Mouse (Mus musculus) neural tube, embryonic 13.5 days (tissue): Measurements from ENCODE around the gene Slc6a1. TPM values are rescaled to one million over a fixed set of nuclear protein-coding genes. Genes with fewer than 3 reads are reported as not detected.
A peak's percentile ranks its signal among the peaks of the same experiment; 100 is the strongest.

ENCODE experiments used
- ATAC-seq: fragments of 200-750 bp; cut with Nextera tagmentation; 2 replicates; pipeline ENCODE4 v1.8.0; 2017; ENCODE audit warnings: low read depth, mild to moderate bottlenecking, moderate TSS enrichment, moderate library complexity
- H3K27ac ChIP-seq: fragments of 300-500 bp; sonication (generic); replicated peaks from 2 replicates; pipeline ENCODE4 v1.5.1; 2015; ENCODE audit warnings: moderate library complexity, mild to moderate bottlenecking, inconsistent platforms
- H3K27me3 ChIP-seq: fragments of 300-500 bp; sonication (generic); 2 replicates; pipeline ENCODE4 v1.6.1; 2015; ENCODE audit warnings: mild to moderate bottlenecking, inconsistent platforms
- H3K36me3 ChIP-seq: fragments of 300-500 bp; sonication (generic); 2 replicates; pipeline ENCODE4 v1.6.1; 2015; ENCODE audit warnings: mild to moderate bottlenecking, inconsistent platforms
- H3K4me1 ChIP-seq: fragments of 300-500 bp; sonication (generic); replicated peaks from 2 replicates; pipeline ENCODE4 v1.6.1; 2015; ENCODE audit warnings: inconsistent platforms
- H3K4me2 ChIP-seq: fragments of 300-500 bp; sonication (generic); 2 replicates; pipeline ENCODE4 v1.6.1; 2015; ENCODE audit warnings: inconsistent platforms, mild to moderate bottlenecking, moderate library complexity
- H3K4me3 ChIP-seq: fragments of 300-500 bp; sonication (generic); 2 replicates; pipeline ENCODE4 v1.5.1; 2015; ENCODE audit warnings: mild to moderate bottlenecking, inconsistent platforms
- H3K9ac ChIP-seq: fragments of 300-500 bp; sonication (generic); 2 replicates; pipeline ENCODE4 v1.6.1; 2015; ENCODE audit warnings: moderate library complexity, mild to moderate bottlenecking, inconsistent platforms
- H3K9me3 ChIP-seq: fragments of 300-500 bp; sonication (generic); 2 replicates; pipeline ENCODE4 v1.6.1; 2016; ENCODE audit warnings: inconsistent platforms
- WGBS: fragments of 180-500 bp; shearing (Covaris S2); methylation state at CpG from one replicate; pipeline ENCODE4 v1.1.7; 2015; 5-methylcytosine and 5-hydroxymethylcytosine counted together
- polyA plus RNA-seq: library from polyadenylated mRNA; unstranded; fragments of >200 nt; fragmentation: Nextera tagmentation; extraction: Ambion mirVana; gene quantifications from 2 replicates; pipeline ENCODE4 v1.2.1, GENCODE M21; 2015

The Slc6a1 gene
- polyA plus RNA-seq, 1 experiment from 2014 or later, result 66.6 TPM

DNA sequence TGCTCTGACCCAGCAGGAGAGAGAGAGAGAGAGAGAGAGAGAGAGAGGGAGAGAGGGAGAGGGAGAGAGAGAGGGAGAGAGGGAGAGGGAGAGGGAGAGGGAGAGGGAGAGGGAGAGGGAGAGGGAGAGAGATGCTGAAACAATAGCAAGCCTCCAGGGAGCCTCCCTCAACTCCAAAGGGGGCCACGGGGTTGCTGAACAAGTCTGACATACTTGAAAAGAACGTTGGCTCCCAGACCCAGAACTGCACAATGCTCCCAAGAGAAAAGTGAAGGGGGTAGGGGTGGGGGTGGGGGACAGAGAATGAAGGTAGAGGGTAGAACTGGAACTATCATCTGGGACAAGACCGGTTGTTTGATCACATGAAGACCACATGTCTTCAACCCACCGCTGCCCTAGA lies 14.5 kb upstream of the Slc6a1 start:
- Histone ChIP-seq H3K4me2 (no peak overlapping the region), H3K9me3 (no peaks in the 10 kb centered on the region), H3K4me3 (no peak overlapping the region), H3K4me1 (peaks cover 49% of the 10 kb centered on the region), H3K27ac (no peak overlapping the region), H3K27me3 (peaks cover 12% of the 10 kb centered on the region; the same call in 1 of the 2 replicates), H3K9ac (no peak overlapping the region), H3K36me3 (no peaks in the 10 kb centered on the region)
- no peak for ATAC-seq
- WGBS, result 18% methylated on average over 4 of the region's 4 CpGs

DNA sequence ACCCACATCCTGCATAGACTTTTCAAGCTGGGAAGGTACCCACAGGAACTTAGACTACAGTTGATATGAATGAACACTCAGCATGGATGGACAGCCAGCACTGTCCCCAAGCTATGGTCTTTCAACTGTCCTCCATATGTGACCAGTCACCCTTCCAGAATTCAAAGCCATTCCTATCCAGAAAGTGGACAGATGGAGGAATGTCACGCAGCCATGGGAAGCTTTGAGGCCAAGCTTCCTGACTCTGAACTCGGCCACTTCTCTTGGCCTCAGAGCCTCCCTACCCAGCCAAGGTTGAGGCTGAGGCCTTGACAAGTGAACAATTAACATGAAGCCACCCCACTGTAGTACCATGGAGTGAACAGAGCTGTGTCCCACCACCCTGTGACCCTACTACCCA lies 12.8 kb upstream of the Slc6a1 start:
- Histone ChIP-seq H3K27me3 (0 out of 2 replicates have a peak, but pooled peaks cover 11% of the 10 kb centered on the region), H3K4me3 (no peak overlapping the region), H3K36me3 (no peaks in the 10 kb centered on the region), H3K4me1 (peaks cover 51% of the 10 kb centered on the region), H3K9ac (no peak overlapping the region), H3K27ac (no peak overlapping the region), H3K4me2 (no peak overlapping the region), H3K9me3 (no peaks in the 10 kb centered on the region)
- 96% methylated on average over 2 of the region's 2 CpGs for WGBS
- ATAC-seq, result no peak

GRCm38 (mm10) chr6:114270799-114271198 lies 11.6 kb upstream of the Slc6a1 start:
- 52% methylated on average over 5 of the region's 5 CpGs for WGBS
- H3K4me3 ChIP-seq, result no peak overlapping the region

GRCm38 (mm10) chr6:114272279-114272678 lies 10.2 kb upstream of the Slc6a1 start:
- H3K27ac ChIP-seq, result no peak overlapping the region
- no peaks in the 10 kb centered on the region for H3K9me3 ChIP-seq
- H3K4me2 ChIP-seq, result no peak overlapping the region
- peaks cover 40% of the 10 kb centered on the region for H3K4me1 ChIP-seq
- no peak overlapping the region for H3K4me3 ChIP-seq
- H3K27me3 ChIP-seq, result peaks cover 15% of the 10 kb centered on the region; the same call in 1 of the 2 replicates
- no peak overlapping the region for H3K9ac ChIP-seq
- ATAC-seq, result no peak
- no peaks in the 10 kb centered on the region for H3K36me3 ChIP-seq
- WGBS, result 73% methylated on average over 15 of the region's 15 CpGs

More at GRCm38 (mm10) chr6:114270799-114271198, 11.6 kb upstream of the Slc6a1 start:
- peaks cover 48% of the 10 kb centered on the region for H3K4me1 ChIP-seq
- H3K4me2 ChIP-seq, result no peak overlapping the region
- no peak for ATAC-seq
- no peak overlapping the region for H3K27ac ChIP-seq
- H3K9me3 ChIP-seq, result no peaks in the 10 kb centered on the region
- H3K27me3 ChIP-seq, result 0 out of 2 replicates have a peak, but pooled peaks cover 11% of the 10 kb centered on the region
- H3K9ac ChIP-seq, result no peak overlapping the region
- no peaks in the 10 kb centered on the region for H3K36me3 ChIP-seq

DNA sequence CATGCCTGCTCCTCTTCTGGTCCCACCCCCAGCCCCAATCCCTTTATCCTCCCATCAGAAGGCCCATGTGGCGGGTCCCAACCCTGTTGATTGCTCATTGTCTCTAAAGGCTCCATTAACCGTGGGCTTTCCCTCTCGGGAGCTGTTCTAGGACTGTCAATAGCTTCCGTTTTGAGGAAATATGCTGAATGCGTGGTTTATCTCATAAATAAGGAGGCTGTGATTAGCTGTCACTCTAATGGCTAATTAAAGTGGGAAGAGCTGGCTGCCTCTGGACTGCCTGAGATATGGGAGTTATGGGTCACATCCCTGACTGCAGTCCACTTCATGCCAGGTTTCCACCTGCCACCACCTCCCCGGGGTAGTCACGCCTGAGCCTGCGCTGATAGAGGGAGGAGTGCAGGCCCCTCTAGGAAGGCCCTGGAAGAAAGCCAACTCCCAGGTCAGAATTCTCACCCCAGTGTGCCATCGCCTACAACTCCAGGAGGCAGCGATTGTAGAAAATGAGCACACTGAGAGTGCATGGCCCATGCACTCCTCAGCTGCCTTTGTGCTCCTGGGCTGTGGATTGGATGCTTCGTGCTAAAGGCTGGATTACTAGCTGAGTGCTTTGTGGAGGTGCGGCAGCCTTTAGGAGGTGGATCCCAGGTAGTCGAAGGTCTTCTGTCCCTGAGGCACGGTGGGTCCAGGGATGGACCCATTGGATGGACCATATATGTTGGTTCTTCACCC lies 8.3 kb upstream of the Slc6a1 start:
- no peak overlapping the region for H3K9ac ChIP-seq
- ATAC-seq, result peak; percentile 73
- H3K27me3 ChIP-seq, result peaks cover 17% of the 10 kb centered on the region; the same call in 1 of the 2 replicates
- 32% methylated on average over 14 of the region's 14 CpGs for WGBS
- peak overlapping the region; percentile 43 for H3K27ac ChIP-seq
- H3K9me3 ChIP-seq, result no peaks in the 10 kb centered on the region
- H3K4me2 ChIP-seq, result no peak overlapping the region
- no peaks in the 10 kb centered on the region for H3K36me3 ChIP-seq
- no peak overlapping the region for H3K4me3 ChIP-seq
- H3K4me1 ChIP-seq, result peaks cover 40% of the 10 kb centered on the region

- H3K4me2 ChIP-seq, result no peak overlapping the region
- no peak overlapping the region for H3K4me3 ChIP-seq
- H3K9ac ChIP-seq, result no peak overlapping the region
- WGBS, result 64% methylated on average over 8 of the region's 8 CpGs
- H3K4me1 ChIP-seq, result peaks cover 34% of the 10 kb centered on the region
- H3K36me3 ChIP-seq, result no peaks in the 10 kb centered on the region
- no peak overlapping the region for H3K27ac ChIP-seq
- ATAC-seq, result no peak
- H3K9me3 ChIP-seq, result no peaks in the 10 kb centered on the region
- H3K27me3 ChIP-seq, result peaks cover 25% of the 10 kb centered on the region
Measured at GRCm38 (mm10) chr6:114275800-114276199, 6.6 kb upstream of the Slc6a1 start.

GRCm38 (mm10) chr6:114283278-114283770 lies 889 bp downstream of the Slc6a1 start:
- Histone ChIP-seq H3K36me3 (no peaks in the 10 kb centered on the region), H3K4me1 (peaks cover 57% of the 10 kb centered on the region), H3K27me3 (peaks cover 62% of the 10 kb centered on the region), H3K4me2 (peak overlapping the region; percentile 58), H3K9me3 (no peaks in the 10 kb centered on the region), H3K4me3 (peak overlapping the region; percentile 66), H3K27ac (peak overlapping the region; percentile 82), H3K9ac (peak overlapping the region; percentile 89)
- WGBS, result 10% methylated on average over 8 of the region's 8 CpGs
- ATAC-seq, result no peak

- H3K4me2 ChIP-seq, result peak overlapping the region; percentile 58
- H3K4me1 ChIP-seq, result peaks cover 63% of the 10 kb centered on the region
- no peak for ATAC-seq
- 37% methylated on average over 10 of the region's 10 CpGs for WGBS
- H3K36me3 ChIP-seq, result no peaks in the 10 kb centered on the region
- no peaks in the 10 kb centered on the region for H3K9me3 ChIP-seq
- H3K9ac ChIP-seq, result peak overlapping the region; percentile 89
- peak overlapping the region; percentile 66 for H3K4me3 ChIP-seq
- peak overlapping the region; percentile 82 for H3K27ac ChIP-seq
- peaks cover 62% of the 10 kb centered on the region for H3K27me3 ChIP-seq
Measured at GRCm38 (mm10) chr6:114283927-114284703, 1.7 kb downstream of the Slc6a1 start.

- Histone ChIP-seq H3K4me2 (peak overlapping the region; percentile 58), H3K4me3 (peak overlapping the region; percentile 66), H3K9ac (peak overlapping the region; percentile 43; the same call in 1 of the 2 replicates), H3K36me3 (no peaks in the 10 kb centered on the region), H3K27ac (no peak overlapping the region), H3K4me1 (peaks cover 76% of the 10 kb centered on the region), H3K9me3 (no peaks in the 10 kb centered on the region), H3K27me3 (peaks cover 58% of the 10 kb centered on the region)
- ATAC-seq, result no peak
- 36% methylated on average over 4 of the region's 4 CpGs for WGBS
Measured at GRCm38 (mm10) chr6:114285424-114285823, 3.0 kb downstream of the Slc6a1 start.

DNA sequence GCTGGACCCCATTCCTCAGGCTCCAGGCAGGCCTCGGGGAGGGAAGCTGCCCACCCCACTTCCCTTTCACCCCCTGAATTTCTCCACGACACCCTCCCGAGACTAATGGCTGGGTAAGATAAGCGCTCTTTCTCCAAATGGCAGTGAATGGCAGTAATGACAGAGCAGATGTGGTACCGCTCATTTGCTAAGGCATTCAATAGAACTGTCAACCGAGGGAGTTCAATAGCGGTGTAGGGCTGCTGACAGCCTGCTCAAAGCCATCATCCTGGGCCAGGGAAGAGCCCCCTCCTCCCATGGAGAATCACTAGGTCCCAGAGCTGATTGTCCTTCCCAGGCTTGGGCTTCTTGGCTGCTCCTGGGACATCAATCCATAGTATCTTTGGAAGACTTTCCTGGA lies 6.7 kb downstream of the Slc6a1 start:
- H3K36me3 ChIP-seq, result no peaks in the 10 kb centered on the region
- H3K4me1 ChIP-seq, result peaks cover 94% of the 10 kb centered on the region
- no peaks in the 10 kb centered on the region for H3K9me3 ChIP-seq
- WGBS, result 12% methylated on average over 7 of the region's 7 CpGs
- H3K4me2 ChIP-seq, result peak overlapping the region; percentile 34; the same call in 1 of the 2 replicates
- peak overlapping the region; percentile 31; the same call in 1 of the 2 replicates for H3K9ac ChIP-seq
- H3K27me3 ChIP-seq, result peaks cover 22% of the 10 kb centered on the region
- ATAC-seq, result no peak
- H3K27ac ChIP-seq, result peak overlapping the region; percentile 80
- no peak overlapping the region for H3K4me3 ChIP-seq

- Histone ChIP-seq H3K36me3 (no peaks in the 10 kb centered on the region), H3K4me2 (peak overlapping the region; percentile 34), H3K9me3 (no peaks in the 10 kb centered on the region), H3K4me3 (no peak overlapping the region), H3K27ac (peak overlapping the region; percentile 80), H3K27me3 (peaks cover 11% of the 10 kb centered on the region; the same call in 1 of the 2 replicates), H3K9ac (peak overlapping the region; percentile 13; the same call in 1 of the 2 replicates), H3K4me1 (peaks cover 93% of the 10 kb centered on the region)
- 15% methylated on average over 8 of the region's 8 CpGs for WGBS
- ATAC-seq, result peak; percentile 89
Measured at GRCm38 (mm10) chr6:114290184-114290583, 7.7 kb downstream of the Slc6a1 start.

GRCm38 (mm10) chr6:114290929-114291328 lies 8.5 kb downstream of the Slc6a1 start:
- Histone ChIP-seq H3K36me3 (no peaks in the 10 kb centered on the region), H3K4me3 (no peak overlapping the region), H3K9me3 (no peaks in the 10 kb centered on the region), H3K27ac (peak overlapping the region; percentile 77), H3K27me3 (peaks cover 5% of the 10 kb centered on the region; the same call in 1 of the 2 replicates), H3K4me2 (peak overlapping the region; percentile 34), H3K9ac (0 out of 2 replicates have a peak overlapping the region, but pooled peaks have one; percentile 13), H3K4me1 (peaks cover 92% of the 10 kb centered on the region)
- WGBS, result 25% methylated on average over 4 of the region's 4 CpGs
- 0 out of 2 replicates have a peak, but pooled peaks have one; percentile 28 for ATAC-seq
